Mouse (Mus musculus) liver, embryonic 13.5 days (tissue): ENCODE results near the gene Csmd2. TPM values are rescaled to one million over a fixed set of nuclear protein-coding genes. Genes with fewer than 3 reads are reported as not detected.

Experiments used
- ATAC-seq: fragments of 200-750 bp; cut with Nextera tagmentation; 2 replicates; pipeline ENCODE4 v1.8.0; 2017; ENCODE audit warnings: low read depth, mild to moderate bottlenecking, moderate number of reproducible peaks, moderate library complexity
- DNase-seq: peaks from one replicate; pipeline ENCODE4 v3.0.0; 2022
- H3K27ac ChIP-seq: fragments of 300-500 bp; sonication (generic); 2 replicates; pipeline ENCODE4 v1.5.1; 2015; ENCODE audit warnings: moderate library complexity, mild to moderate bottlenecking, inconsistent platforms
- H3K27me3 ChIP-seq: fragments of 300-500 bp; sonication (generic); 2 replicates; pipeline ENCODE4 v1.6.1; 2015; ENCODE audit warnings: mild to moderate bottlenecking, inconsistent platforms
- H3K36me3 ChIP-seq: fragments of 300-500 bp; sonication (generic); 2 replicates; pipeline ENCODE4 v1.6.1; 2015; ENCODE audit warnings: mild to moderate bottlenecking, inconsistent platforms
- H3K4me1 ChIP-seq: fragments of 300-500 bp; sonication (generic); replicated peaks from 2 replicates; pipeline ENCODE4 v1.6.1; 2015; ENCODE audit warnings: inconsistent platforms
- H3K4me2 ChIP-seq: fragments of 300-500 bp; sonication (generic); 2 replicates; pipeline ENCODE4 v1.6.1; 2015; ENCODE audit warnings: inconsistent platforms, mild to moderate bottlenecking, moderate library complexity
- H3K4me3 ChIP-seq: fragments of 300-500 bp; sonication (generic); replicated peaks from 2 replicates; pipeline ENCODE4 v1.5.1; 2015; ENCODE audit warnings: mild to moderate bottlenecking, inconsistent platforms
- H3K9ac ChIP-seq: fragments of 300-500 bp; sonication (generic); 2 replicates; pipeline ENCODE4 v1.6.1; 2015; ENCODE audit warnings: mild to moderate bottlenecking, inconsistent platforms
- H3K9me3 ChIP-seq: fragments of 300-500 bp; sonication (generic); replicated peaks from 2 replicates; pipeline ENCODE4 v1.6.1; 2016; ENCODE audit warnings: inconsistent platforms
- whole genome bisulfite sequencing: fragments of 180-500 bp; shearing (Covaris S2); methylation state at CpG from one replicate; pipeline ENCODE4 v1.1.7; 2015; ENCODE audit not compliant: insufficient replicate concordance; 5-methylcytosine and 5-hydroxymethylcytosine counted together
- polyA plus RNA-seq: library from polyadenylated mRNA; unstranded; fragments of >200 nt; fragmentation: Nextera tagmentation; extraction: Ambion mirVana; gene quantifications from 2 replicates; pipeline ENCODE4 v1.2.1, GENCODE M21; 2015

The Csmd2 gene
- polyA plus RNA-seq, 1 experiment from 2014 or later, result 0.02 TPM

DNA sequence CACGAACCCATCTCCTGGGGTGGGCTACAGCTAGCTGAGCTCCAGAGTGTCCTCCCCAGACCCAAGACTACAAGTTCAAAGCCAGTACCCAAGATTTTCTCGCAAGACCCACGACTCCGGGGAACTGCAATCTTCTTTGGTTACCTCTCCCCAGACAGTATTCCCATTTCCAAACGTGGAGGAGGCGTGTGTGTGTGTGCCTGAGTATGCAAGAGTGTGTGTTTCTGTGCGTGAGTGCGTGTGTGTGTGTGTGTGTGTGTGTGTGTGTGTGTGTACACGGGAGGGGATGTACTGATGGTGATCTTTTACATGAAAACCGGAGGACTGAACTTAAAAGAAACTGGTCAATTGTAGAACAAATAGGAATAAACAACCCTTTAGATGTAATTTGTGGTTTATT lies 387 bp upstream of the Csmd2 start:
- Histone ChIP-seq H3K9me3 (no peaks in the 10 kb centered on the region), H3K36me3 (no peaks in the 10 kb centered on the region), H3K27me3 (peaks cover 66% of the 10 kb centered on the region), H3K27ac (no peak overlapping the region), H3K4me1 (no peaks in the 10 kb centered on the region), H3K4me2 (no peak overlapping the region), H3K9ac (no peak overlapping the region), H3K4me3 (no peak overlapping the region)
- ATAC-seq, result no peak
- no peak for DNase-seq
- WGBS, result 10% methylated on average over 10 of the region's 10 CpGs

DNA sequence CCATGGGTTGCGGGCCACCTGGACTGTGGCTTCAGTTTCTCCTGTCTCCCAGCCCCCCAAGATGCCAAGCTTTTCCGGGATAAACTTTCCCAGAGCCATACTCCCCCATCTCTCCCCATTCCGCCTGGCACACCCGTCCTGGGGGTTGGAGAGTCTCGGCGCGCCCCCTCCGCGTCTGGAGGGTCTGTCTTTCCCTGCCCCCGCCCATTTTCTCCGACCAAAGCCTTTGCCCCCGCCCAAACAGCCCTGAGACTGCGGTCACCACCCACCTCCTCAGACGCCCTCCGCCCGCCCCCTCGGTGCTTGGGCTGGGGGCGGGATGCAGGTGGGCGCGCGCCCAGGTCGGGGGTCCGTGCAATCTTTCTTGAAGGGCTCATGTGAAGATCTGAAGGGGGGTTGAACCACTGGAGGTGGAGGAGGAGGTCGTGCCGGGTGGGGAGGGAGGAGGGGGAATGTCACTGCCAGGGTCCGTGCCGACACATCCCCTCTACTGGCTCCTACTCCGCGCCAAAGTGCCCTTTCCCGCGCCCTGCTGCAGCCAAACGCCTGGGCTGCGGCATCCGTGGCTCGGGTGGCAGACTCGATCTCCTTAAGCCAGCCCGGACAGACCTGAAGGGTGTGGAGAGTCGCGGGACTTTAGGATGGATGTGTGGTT lies 996 bp downstream of the Csmd2 start:
- H3K4me2 ChIP-seq, result no peak overlapping the region
- DNase-seq (no peak), ATAC-seq (no peak)
- H3K9me3 ChIP-seq, result no peaks in the 10 kb centered on the region
- no peak overlapping the region for H3K4me3 ChIP-seq
- H3K36me3 ChIP-seq, result no peaks in the 10 kb centered on the region
- no peaks in the 10 kb centered on the region for H3K4me1 ChIP-seq
- no peak overlapping the region for H3K9ac ChIP-seq
- no peak overlapping the region for H3K27ac ChIP-seq
- WGBS, result 5% methylated on average over 35 of the region's 39 CpGs
- peaks cover 66% of the 10 kb centered on the region for H3K27me3 ChIP-seq

DNA sequence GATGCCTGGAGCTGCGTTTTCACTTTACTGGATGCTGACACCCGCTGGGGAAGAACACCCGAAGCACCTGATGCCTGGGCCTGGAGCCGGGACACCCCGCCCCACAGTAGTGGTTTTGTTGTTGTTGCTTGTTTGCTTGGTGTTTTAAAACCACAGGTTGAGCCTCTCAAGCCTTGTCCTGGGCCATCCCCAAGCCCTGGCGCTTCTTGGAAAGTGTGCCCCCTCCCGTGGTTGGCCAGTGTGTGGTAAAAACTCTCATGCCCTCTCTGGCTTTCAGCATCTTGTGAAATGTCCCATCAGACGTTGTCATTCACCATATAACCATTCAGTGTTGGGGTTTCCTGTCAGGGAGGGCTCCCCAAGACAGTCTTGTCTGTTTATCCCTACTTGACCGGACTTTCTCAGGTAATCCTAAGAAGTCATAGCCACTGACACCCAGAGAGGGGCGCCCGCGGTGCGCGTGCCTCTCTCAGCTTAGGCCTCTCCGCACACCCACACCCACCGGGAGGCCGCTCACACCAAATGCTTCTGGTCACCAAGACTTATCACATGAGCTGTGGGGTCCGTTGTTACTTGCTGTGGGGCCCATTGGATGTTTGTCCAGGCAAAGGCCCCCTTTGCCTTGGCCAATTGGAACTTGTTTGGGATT lies 1.8 kb downstream of the Csmd2 start:
- Histone ChIP-seq H3K4me3 (no peak overlapping the region), H3K4me2 (no peak overlapping the region), H3K36me3 (no peaks in the 10 kb centered on the region), H3K4me1 (no peaks in the 10 kb centered on the region), H3K9ac (no peak overlapping the region), H3K27me3 (peaks cover 65% of the 10 kb centered on the region), H3K9me3 (no peaks in the 10 kb centered on the region), H3K27ac (no peak overlapping the region)
- WGBS, result 9% methylated on average over 18 of the region's 18 CpGs
- no peak for DNase-seq
- no peak for ATAC-seq

DNA sequence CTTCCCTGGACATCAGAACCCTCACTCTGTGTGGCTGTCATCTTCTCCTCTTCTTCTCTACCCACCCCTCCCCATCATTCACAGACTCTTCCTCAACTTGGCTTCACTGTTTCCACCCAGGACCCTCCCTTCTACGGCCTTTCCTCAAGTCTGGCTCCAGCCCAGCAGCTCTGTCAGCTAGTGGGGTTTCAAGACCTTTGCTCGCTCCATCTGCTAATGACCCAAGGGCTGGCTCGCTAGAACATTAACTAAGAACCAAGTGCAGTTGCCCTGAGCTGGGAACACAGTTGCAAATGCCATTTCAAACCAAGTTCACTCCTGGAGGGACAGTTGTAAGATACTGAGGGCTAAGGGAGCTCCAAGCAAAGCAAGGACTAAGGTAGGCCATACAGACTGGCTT lies 11.6 kb downstream of the Csmd2 start:
- H3K9ac ChIP-seq, result no peak overlapping the region
- H3K4me2 ChIP-seq, result no peak overlapping the region
- no peak overlapping the region for H3K4me3 ChIP-seq
- H3K9me3 ChIP-seq, result no peaks in the 10 kb centered on the region
- H3K36me3 ChIP-seq, result no peaks in the 10 kb centered on the region
- ATAC-seq (no peak), DNase-seq (no peak)
- WGBS, result 44% methylated on average over 3 of the region's 3 CpGs
- H3K27ac ChIP-seq, result no peak overlapping the region
- H3K27me3 ChIP-seq, result no peaks in the 10 kb centered on the region
- no peaks in the 10 kb centered on the region for H3K4me1 ChIP-seq

DNA sequence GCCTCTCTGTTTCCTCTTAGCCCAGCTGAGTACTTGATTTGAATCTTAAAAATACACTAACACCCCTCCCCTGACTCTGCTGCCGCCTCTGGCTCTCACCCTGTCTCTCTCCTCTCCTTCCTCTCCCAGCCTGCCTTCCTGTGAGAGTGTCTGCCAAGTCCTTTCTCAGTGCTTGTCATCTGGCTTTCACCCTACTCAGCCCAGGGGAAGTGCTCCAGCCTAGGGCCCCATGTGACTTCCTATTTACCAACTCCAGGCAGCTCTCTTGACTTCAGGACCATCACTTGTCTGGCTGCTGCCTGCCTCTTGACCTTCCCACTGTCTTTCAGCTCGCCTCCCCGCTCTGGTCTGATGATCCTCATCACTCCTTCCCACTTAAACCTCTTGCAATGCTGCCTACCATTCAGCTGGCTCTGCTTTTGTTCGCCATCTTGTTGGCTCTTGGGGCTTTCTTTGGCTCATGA lies 15.0 kb downstream of the Csmd2 start:
- Histone ChIP-seq H3K9me3 (0 out of 2 replicates have a peak, but pooled peaks cover 5% of the 10 kb centered on the region), H3K4me1 (no peaks in the 10 kb centered on the region), H3K36me3 (no peaks in the 10 kb centered on the region), H3K4me3 (no peak overlapping the region), H3K27me3 (no peaks in the 10 kb centered on the region), H3K4me2 (no peak overlapping the region), H3K9ac (no peak overlapping the region), H3K27ac (no peak overlapping the region)
- no peak for DNase-seq
- no peak for ATAC-seq
- 26% methylated on average over 4 of the region's 4 CpGs for WGBS

DNA sequence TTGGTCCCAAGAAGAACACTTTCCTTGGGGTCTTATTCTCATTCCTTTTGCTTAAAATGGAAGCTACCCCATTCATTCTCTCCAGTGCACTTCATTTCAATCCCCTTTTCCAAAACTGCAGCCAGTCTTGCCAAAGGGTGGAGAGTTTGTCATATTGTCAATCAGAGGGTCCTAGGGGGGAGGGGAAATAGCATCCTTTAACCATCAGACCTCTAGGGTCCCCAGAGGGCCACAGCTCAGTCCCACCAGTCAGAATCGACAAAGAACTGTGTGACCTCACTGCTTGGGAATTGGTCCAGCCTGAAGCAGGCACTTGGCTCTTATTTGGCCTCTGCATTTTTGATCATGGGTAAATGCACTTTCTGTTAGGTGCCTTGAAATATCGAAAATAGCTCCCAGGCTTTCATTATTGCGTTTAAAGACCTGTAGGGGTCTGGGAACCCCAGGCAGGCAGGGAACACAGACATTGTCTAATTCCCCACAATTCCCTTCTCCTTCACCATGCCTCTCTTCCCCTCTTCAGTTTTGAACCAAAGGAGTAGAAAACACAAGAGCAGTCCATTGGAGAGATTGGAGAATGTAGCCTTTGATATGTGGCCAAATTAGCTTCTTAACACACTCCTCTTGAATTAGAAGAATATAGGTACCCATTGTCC lies 17.3 kb downstream of the Csmd2 start:
- Histone ChIP-seq H3K4me2 (no peak overlapping the region), H3K9ac (no peak overlapping the region), H3K9me3 (0 out of 2 replicates have a peak, but pooled peaks cover 5% of the 10 kb centered on the region), H3K4me3 (no peak overlapping the region), H3K27ac (no peak overlapping the region), H3K27me3 (no peaks in the 10 kb centered on the region), H3K4me1 (no peaks in the 10 kb centered on the region), H3K36me3 (no peaks in the 10 kb centered on the region)
- ATAC-seq, result no peak
- no peak for DNase-seq
- 40% methylated on average over 3 of the region's 3 CpGs for WGBS

DNA sequence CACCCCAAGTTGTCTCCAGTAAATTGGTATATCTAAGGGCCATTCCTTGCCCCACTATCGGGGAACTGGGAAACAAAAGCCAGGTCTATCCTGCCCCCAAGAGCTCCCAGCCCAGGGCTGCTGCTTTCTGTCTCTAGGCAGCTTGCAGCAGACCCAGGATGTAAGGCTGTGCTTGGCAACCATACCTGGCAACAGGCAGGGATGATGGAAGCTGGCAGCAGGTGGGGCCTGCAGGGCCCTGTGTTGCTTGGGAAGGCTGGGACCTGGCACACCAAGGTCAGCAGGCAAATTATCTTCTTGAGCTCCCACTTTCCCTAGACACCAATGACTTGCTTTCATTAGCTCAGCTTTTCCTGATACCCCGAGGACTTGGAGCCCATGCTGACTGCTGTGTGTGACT lies 31.8 kb downstream of the Csmd2 start:
- 59% methylated on average over 2 of the region's 2 CpGs for WGBS
- DNase-seq (no peak), ATAC-seq (no peak)
- no peak overlapping the region for H3K4me3 ChIP-seq
- 0 out of 2 replicates have a peak, but pooled peaks cover 3% of the 10 kb centered on the region for H3K9me3 ChIP-seq
- H3K9ac ChIP-seq, result no peak overlapping the region
- no peak overlapping the region for H3K27ac ChIP-seq
- H3K4me1 ChIP-seq, result no peaks in the 10 kb centered on the region
- H3K27me3 ChIP-seq, result no peaks in the 10 kb centered on the region
- H3K4me2 ChIP-seq, result no peak overlapping the region
- H3K36me3 ChIP-seq, result no peaks in the 10 kb centered on the region

DNA sequence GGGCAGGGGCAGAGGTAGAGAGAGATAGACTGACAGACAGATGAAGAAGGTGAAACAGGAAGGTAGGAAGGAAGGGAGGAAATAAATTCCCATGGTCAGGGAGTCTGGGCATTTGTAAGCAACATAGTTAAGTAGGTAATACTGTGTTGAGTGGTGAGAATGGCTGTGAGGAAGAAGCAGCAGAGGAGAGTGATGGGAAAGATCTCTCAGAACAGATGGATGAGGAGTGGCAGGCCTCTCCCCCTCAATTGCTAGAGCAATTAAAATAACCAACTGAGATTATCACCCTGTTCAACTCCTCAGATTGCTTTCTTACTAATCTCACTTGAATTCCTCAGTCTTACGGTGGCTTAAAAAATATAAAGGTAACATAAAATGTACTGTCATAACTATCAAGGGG lies 40.6 kb downstream of the Csmd2 start:
- 65% methylated on average over 1 of the region's 1 CpGs for WGBS
- ATAC-seq, result no peak

DNA sequence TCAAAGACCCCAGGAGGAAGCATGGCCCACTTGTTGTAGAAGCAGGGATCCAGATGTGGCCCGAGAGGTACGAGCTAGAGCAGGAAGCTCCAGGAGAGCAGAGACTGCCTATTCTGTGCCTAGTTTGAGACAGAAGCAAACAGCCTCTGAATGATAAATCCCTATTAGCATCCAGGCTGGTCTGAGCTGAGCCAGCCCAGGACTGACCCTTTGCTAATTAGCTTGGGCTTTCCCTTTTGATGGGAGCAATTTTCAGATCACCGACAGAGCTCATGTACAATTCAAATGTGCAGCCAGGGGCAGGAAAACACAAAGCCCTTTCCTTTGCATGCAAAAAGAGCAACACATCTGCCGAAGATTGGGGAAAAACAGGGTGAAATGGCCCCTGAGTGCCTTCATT lies 54.2 kb downstream of the Csmd2 start:
- Histone ChIP-seq H3K27me3 (no peaks in the 10 kb centered on the region), H3K9ac (no peak overlapping the region), H3K9me3 (peaks cover 14% of the 10 kb centered on the region; the same call in 1 of the 2 replicates), H3K27ac (no peak overlapping the region), H3K4me1 (no peaks in the 10 kb centered on the region), H3K4me2 (no peak overlapping the region), H3K4me3 (no peak overlapping the region), H3K36me3 (no peaks in the 10 kb centered on the region)
- WGBS, result 44% methylated on average over 4 of the region's 4 CpGs
- DNase-seq (no peak), ATAC-seq (no peak)

More for the DNA sequence above, 40.6 kb downstream of the Csmd2 start:
- Histone ChIP-seq H3K27ac (no peak overlapping the region), H3K9me3 (no peaks in the 10 kb centered on the region), H3K4me3 (no peak overlapping the region), H3K4me1 (no peaks in the 10 kb centered on the region), H3K36me3 (no peaks in the 10 kb centered on the region), H3K27me3 (no peaks in the 10 kb centered on the region), H3K4me2 (no peak overlapping the region), H3K9ac (no peak overlapping the region)
- no peak for DNase-seq

DNA sequence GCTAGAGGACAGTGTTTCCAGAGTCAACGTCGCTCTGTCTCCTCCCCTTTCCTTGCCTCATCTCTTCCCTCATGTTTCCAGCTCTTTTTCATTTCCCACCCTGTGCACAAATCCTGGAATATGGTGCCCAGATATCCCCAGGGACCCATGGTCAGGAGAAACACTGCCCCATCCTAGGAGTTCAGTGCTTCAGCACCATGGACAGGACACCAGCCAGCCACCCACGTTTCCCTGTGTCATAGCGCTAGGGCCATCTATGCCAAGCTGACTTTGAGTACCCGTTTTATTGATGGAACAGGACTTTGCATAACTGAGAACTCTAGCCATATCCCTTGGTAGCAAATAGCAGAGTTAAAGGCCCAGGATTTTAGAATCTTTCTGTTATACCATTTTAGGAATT lies 55.0 kb downstream of the Csmd2 start:
- Histone ChIP-seq H3K9me3 (peaks cover 14% of the 10 kb centered on the region; the same call in 1 of the 2 replicates), H3K9ac (no peak overlapping the region), H3K27ac (no peak overlapping the region), H3K4me1 (no peaks in the 10 kb centered on the region), H3K36me3 (no peaks in the 10 kb centered on the region), H3K27me3 (no peaks in the 10 kb centered on the region), H3K4me3 (no peak overlapping the region), H3K4me2 (no peak overlapping the region)
- WGBS, result 33% methylated on average over 5 of the region's 5 CpGs
- DNase-seq (no peak), ATAC-seq (no peak)

DNA sequence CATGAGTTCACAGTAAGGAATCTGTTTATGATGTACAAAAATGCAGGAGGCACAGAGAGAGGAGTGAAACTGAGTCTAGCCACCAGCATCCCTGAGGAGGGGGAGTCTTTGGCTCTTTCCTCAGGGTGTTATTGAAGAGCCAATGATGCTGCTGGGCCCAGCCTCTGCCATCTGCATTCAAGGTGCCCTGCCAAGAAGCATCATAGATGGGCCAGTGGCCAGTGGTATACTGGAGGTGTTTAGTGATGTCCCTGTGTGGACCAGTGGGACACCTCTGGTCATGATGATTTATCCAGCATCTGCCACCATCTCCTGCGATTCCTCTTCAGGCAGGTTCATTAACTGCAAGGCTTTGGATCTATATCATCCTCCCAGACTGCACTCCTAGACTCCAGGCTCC lies 61.1 kb downstream of the Csmd2 start:
- 46% methylated on average over 1 of the region's 1 CpGs for WGBS
- Histone ChIP-seq H3K27me3 (no peaks in the 10 kb centered on the region), H3K4me2 (no peak overlapping the region), H3K36me3 (no peaks in the 10 kb centered on the region), H3K9ac (no peak overlapping the region), H3K9me3 (0 out of 2 replicates have a peak, but pooled peaks cover 9% of the 10 kb centered on the region), H3K4me1 (no peaks in the 10 kb centered on the region), H3K4me3 (no peak overlapping the region), H3K27ac (no peak overlapping the region)
- DNase-seq, result no peak
- no peak for ATAC-seq
